Mouse (Mus musculus) heart, postnatal 0 days (tissue): ENCODE data around the gene Dapk2. TPM values are rescaled to one million over a fixed set of nuclear protein-coding genes. Genes with fewer than 3 reads are reported as not detected.

Source experiments
- ATAC-seq: fragments of 200-750 bp; cut with Nextera tagmentation; 2 replicates; pipeline ENCODE4 v1.8.0; 2017; ENCODE audit warnings: low read depth, moderate number of reproducible peaks, moderate library complexity; ENCODE audit not compliant: insufficient read depth
- DNase-seq: peaks from one replicate; pipeline ENCODE4 v3.0.0-alpha.2; 2016; ENCODE audit warnings: low spot score
- H3K27ac ChIP-seq: fragments of 300-500 bp; sonication (generic); 2 replicates; pipeline ENCODE4 v1.5.1; 2014; ENCODE audit warnings: low read depth, mild to moderate bottlenecking
- H3K27me3 ChIP-seq: fragments of 300-500 bp; sonication (generic); 2 replicates; pipeline ENCODE4 v1.6.1; 2014; ENCODE audit warnings: low read length, mixed read lengths; ENCODE audit not compliant: control insufficient read depth, insufficient read depth
- H3K36me3 ChIP-seq: fragments of 300-500 bp; sonication (generic); replicated peaks from 2 replicates; pipeline ENCODE4 v1.6.1; 2014; ENCODE audit warnings: low read length, mixed read lengths; ENCODE audit not compliant: control insufficient read depth, insufficient read depth
- H3K4me1 ChIP-seq: fragments of 300-500 bp; sonication (generic); 2 replicates; pipeline ENCODE4 v1.6.1; 2014; ENCODE audit warnings: antibody characterized with exemption; ENCODE audit not compliant: control insufficient read depth, insufficient read depth
- H3K4me2 ChIP-seq: fragments of 300-500 bp; sonication (generic); 2 replicates; pipeline ENCODE4 v1.6.1; 2014; ENCODE audit warnings: low read depth, mild to moderate bottlenecking, low read length, moderate library complexity
- H3K4me3 ChIP-seq: fragments of 300-500 bp; sonication (generic); 2 replicates; pipeline ENCODE4 v1.5.1; 2014; ENCODE audit warnings: low read depth, low read length
- H3K9ac ChIP-seq: fragments of 300-500 bp; sonication (generic); replicated peaks from 2 replicates; pipeline ENCODE4 v1.6.1; 2014; ENCODE audit warnings: low read depth, low read length, mixed read lengths
- H3K9me3 ChIP-seq: fragments of 300-500 bp; sonication (generic); replicated peaks from 2 replicates; pipeline ENCODE4 v1.6.1; 2016; ENCODE audit warnings: low read length; ENCODE audit not compliant: control insufficient read depth
- CTCF ChIP-seq: IDR thresholded peaks from 2 replicates; pipeline ENCODE4 v1.5.1; 2016; ENCODE audit warnings: antibody characterized with exemption, control low read depth, low read depth
- EP300 ChIP-seq: IDR thresholded peaks from 2 replicates; pipeline ENCODE4 v1.6.1; 2016; ENCODE audit warnings: antibody characterized with exemption, low read depth
- WGBS: fragments of 180-500 bp; shearing (Covaris S2); extraction: QIAGEN DNeasy Blood & Tissue Kit; methylation state at CpG from one replicate; pipeline ENCODE4 v1.1.7; 2014; 5-methylcytosine and 5-hydroxymethylcytosine counted together
- polyA plus RNA-seq: library from polyadenylated mRNA; unstranded; fragments of >200 nt; fragmentation: Nextera tagmentation; extraction: Ambion mirVana; gene quantifications from 2 replicates; pipeline ENCODE4 v1.2.1, GENCODE M21; 2015
- total RNA-seq: library from RNA; depleted of rRNA; stranded (reverse); fragments of >200 nt; gene quantifications from 2 replicates; pipeline ENCODE4 v1.2.3, GENCODE M21; 2014; ENCODE audit warnings: low replicate concordance

Gene Dapk2
- total and polyA plus RNA-seq, 2 experiments from 2014 or later: 2.3 to 4.7 TPM

DNA sequence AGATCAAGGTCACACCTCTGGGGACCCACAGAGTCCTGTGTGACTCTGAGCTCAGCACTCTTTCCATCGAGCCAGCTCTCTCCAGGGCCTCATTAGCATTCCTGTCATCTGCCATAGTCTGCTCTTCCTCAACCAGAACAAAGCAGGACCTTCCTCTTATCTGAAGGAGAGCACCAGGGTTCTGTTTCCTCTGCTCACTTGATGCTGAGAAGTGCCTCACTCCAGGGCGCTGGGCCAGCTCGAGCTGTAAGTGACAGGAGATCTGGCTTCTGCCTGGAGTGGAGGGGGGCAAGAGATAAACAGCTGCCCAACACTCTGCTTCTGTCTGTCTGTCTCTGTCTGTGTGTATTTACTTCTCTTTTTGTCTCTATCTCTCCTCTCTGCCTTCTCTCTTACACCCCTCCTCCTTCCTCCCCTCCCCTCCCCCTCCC is 137.0 kb downstream of the Dapk2 start:
- ATAC-seq: peak; percentile 95
- no peaks in the 10 kb centered on the region for H3K36me3 ChIP-seq

DNA sequence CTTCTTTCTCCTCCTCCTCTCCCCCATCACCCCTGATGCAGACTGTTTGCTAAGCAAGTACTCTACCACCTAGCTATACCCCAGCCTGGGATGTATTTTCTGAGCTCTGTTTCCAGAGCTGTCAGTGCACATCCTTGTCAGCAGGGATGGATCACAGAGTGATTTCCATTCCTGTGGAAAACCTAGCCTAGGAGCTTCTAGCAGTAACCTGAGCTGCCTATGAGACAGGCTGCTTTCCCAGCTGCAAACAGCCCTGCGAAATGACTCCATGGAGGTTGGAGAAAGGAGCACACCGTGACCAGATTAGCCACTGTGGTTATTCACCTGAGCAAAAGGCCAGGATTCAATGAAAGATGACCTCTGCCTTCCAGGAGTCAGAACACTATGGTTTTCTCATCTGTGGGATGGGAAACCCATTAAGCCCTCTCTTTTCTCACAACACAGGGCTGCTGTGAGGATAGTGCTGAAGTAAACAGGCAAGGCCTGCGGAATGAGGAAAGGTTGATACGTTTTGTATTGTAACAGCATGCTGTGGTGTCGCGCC is 137.6 kb downstream of the Dapk2 start:
- Histone ChIP-seq H3K4me2 (no peak overlapping the region), H3K27me3 (no peaks in the 10 kb centered on the region), H3K4me3 (no peak overlapping the region), H3K4me1 (0 out of 2 replicates have a peak, but pooled peaks cover 8% of the 10 kb centered on the region), H3K9me3 (0 out of 2 replicates have a peak, but pooled peaks cover 5% of the 10 kb centered on the region), H3K36me3 (no peaks in the 10 kb centered on the region), H3K9ac (no peak overlapping the region), H3K27ac (no peak overlapping the region)
- no peak for TF ChIP-seq EP300
- TF ChIP-seq CTCF: no peak
- DNase-seq: no peak
- WGBS: 74% methylated on average over 6 of the region's 6 CpGs
- ATAC-seq: no peak

More for the DNA sequence above, 137.0 kb downstream of the Dapk2 start:
- TF ChIP-seq EP300 (no peak), CTCF (no peak)
- H3K9ac ChIP-seq: no peak overlapping the region
- 0% methylated on average over 3 of the region's 3 CpGs for WGBS
- no peak overlapping the region for H3K4me2 ChIP-seq
- H3K4me1 ChIP-seq: 0 out of 2 replicates have a peak, but pooled peaks cover 8% of the 10 kb centered on the region
- H3K9me3 ChIP-seq: 0 out of 2 replicates have a peak, but pooled peaks cover 5% of the 10 kb centered on the region
- peak; percentile 88 for DNase-seq
- no peaks in the 10 kb centered on the region for H3K27me3 ChIP-seq
- no peak overlapping the region for H3K27ac ChIP-seq
- no peak overlapping the region for H3K4me3 ChIP-seq

DNA sequence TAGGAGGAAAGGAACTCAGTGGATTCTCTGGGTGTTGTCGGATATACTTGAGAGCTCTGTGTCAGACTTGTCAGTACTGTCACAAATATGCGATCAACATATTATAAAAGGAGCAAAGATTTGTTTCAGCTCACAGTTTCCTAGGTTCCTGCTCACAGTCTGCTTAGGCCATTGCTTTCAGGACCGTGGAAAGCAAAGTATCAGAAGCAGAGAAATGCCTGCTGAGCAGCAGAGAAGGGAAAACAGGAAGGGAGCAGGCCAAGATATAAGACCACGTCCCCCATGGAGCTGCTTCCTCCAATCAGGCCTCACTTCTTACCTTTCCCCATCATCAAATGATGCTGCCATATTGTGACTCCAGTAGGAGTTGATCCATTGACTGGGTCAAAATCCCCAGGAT is 140.8 kb downstream of the Dapk2 start:
- Histone ChIP-seq H3K27ac (no peak overlapping the region), H3K4me1 (0 out of 2 replicates have a peak, but pooled peaks cover 8% of the 10 kb centered on the region), H3K9ac (no peak overlapping the region), H3K27me3 (no peaks in the 10 kb centered on the region), H3K4me3 (no peak overlapping the region), H3K9me3 (0 out of 2 replicates have a peak, but pooled peaks cover 5% of the 10 kb centered on the region), H3K36me3 (no peaks in the 10 kb centered on the region), H3K4me2 (no peak overlapping the region)
- ATAC-seq (no peak), DNase-seq (no peak)
- WGBS: 78% methylated on average over 4 of the region's 4 CpGs
- TF ChIP-seq CTCF: no peak
- no peak for TF ChIP-seq EP300

DNA sequence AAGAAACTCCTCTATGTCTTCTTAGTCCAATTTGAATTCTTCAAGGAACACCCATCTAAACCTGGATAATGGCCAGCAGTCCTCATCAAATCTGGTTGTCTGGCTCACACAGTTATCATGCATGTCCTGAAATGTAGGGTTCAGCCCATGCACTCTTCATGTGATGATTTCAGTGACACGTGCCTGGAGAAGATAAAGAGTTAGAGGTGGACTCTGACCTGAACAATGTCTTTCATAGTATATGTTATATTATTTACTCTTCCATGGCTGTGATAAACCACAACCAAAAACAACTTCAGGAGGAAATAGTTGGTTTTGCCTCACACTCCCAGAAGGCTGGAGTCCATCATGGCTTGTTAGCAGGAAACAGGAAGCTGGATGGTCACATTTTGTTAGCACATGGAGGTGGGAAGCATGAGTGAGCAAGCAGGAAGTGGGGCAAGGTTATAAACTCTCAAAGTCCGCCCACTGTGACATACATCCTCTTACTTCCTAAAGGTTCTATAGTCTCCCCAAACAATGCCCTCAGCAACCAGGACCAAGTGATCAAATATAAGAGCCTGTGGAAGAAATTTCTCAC is 142.5 kb downstream of the Dapk2 start:
- ATAC-seq (no peak), DNase-seq (no peak)
- Histone ChIP-seq H3K27me3 (no peaks in the 10 kb centered on the region), H3K36me3 (no peaks in the 10 kb centered on the region), H3K27ac (no peak overlapping the region), H3K4me2 (no peak overlapping the region), H3K9me3 (0 out of 2 replicates have a peak, but pooled peaks cover 5% of the 10 kb centered on the region), H3K9ac (no peak overlapping the region), H3K4me1 (no peaks in the 10 kb centered on the region), H3K4me3 (no peak overlapping the region)
- WGBS: 67% methylated on average over 2 of the region's 2 CpGs
- TF ChIP-seq EP300 (no peak), CTCF (no peak)

DNA sequence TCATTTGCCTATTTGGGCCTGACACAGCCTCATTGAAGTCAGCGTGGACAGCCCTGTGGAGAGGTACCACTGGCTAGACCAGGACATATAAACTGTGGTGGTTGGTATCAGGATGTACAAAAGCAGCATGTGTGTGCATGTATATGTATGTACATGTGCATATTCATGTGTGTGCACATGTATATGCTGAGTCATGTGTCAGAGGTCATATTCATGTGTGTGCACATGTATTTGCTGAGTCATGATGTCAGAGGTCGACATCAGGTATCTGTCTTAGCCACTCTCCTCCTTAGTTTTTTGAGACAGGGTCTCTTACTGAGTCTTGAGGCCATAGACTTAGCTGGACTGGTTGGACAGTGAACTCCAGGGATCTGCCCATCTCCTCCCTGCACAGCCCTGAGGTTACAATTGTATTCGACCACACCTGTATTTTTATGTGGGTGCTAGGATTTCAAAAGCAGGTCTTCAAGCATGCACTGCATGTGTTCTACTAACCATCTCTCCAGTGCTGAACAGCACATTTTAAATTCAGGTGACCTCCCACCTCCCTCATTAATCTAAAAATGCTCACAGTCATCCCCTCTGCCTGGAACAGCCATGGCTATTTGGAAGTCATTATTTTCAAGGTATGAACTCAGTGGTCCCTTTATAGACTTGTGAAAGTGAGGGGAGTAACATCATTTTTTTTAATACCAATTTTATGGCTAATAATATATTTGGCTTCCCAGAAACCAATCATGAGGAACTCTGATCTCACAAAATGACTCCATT is 146.5 kb downstream of the Dapk2 start:
- no peaks in the 10 kb centered on the region for H3K27me3 ChIP-seq
- no peak overlapping the region for H3K9ac ChIP-seq
- TF ChIP-seq CTCF: no peak
- no peak for TF ChIP-seq EP300
- no peaks in the 10 kb centered on the region for H3K4me1 ChIP-seq
- H3K4me2 ChIP-seq: peak overlapping the region; percentile 62
- 83% methylated on average over 3 of the region's 3 CpGs for WGBS
- no peaks in the 10 kb centered on the region for H3K36me3 ChIP-seq
- peak overlapping the region; percentile 46; the same call in 1 of the 2 replicates for H3K4me3 ChIP-seq
- ATAC-seq: no peak
- no peak for DNase-seq
- H3K9me3 ChIP-seq: no peaks in the 10 kb centered on the region
- no peak overlapping the region for H3K27ac ChIP-seq
